Mouse (Mus musculus) CH12.LX (cell line): ENCODE results near the gene Ints4. TPM values are rescaled to one million over a fixed set of nuclear protein-coding genes. Genes with fewer than 3 reads are reported as not detected.

Experiments used
- DNase-seq: peaks from one replicate; pipeline ENCODE4 v3.0.0-alpha.2; 2013; ENCODE audit errors: extremely low read depth
- H3K27ac ChIP-seq: 2 replicates; pipeline ENCODE4 v1.5.1; 2012; ENCODE audit warnings: low read depth, mild to moderate bottlenecking, control low read depth, moderate library complexity; ENCODE audit not compliant: insufficient read depth
- H3K27me3 ChIP-seq: replicated peaks from 2 replicates; pipeline ENCODE3; 2012; ENCODE audit warnings: inconsistent platforms
- H3K36me3 ChIP-seq, 2 experiments: replicated peaks in 1 of 2; 2 replicates each; pipeline versions ENCODE3 to v1.6.1; 2012; ENCODE audit warnings: inconsistent platforms in 1 of 2, low read length in 1 of 2, mild to moderate bottlenecking in 1 of 2, mixed read lengths in 1 of 2, moderate library complexity in 1 of 2; ENCODE audit not compliant: control insufficient read depth in 1 of 2, insufficient read depth in 1 of 2
- H3K4me1 ChIP-seq, 2 experiments: 2 replicates each; pipeline ENCODE4 v1.6.1; 2012; ENCODE audit warnings: inconsistent platforms in 1 of 2, moderate library complexity in 1 of 2; ENCODE audit not compliant: insufficient read depth in 2 of 2, control insufficient read depth in 1 of 2
- H3K4me2 ChIP-seq: 2 replicates; pipeline ENCODE4 v1.6.1; 2012; ENCODE audit warnings: low read depth, mild to moderate bottlenecking, control low read depth; ENCODE audit not compliant: poor library complexity, insufficient read depth, severe bottlenecking
- H3K4me3 ChIP-seq, 3 experiments: fragments of 150-350 bp in 1 of 3; sonication (generic) in 1 of 3; replicated peaks in 1 of 3; 2 replicates each; pipeline versions ENCODE3 to v1.5.1; 2011 to 2012; ENCODE audit warnings: low read depth in 2 of 3, low read length in 2 of 3, mild to moderate bottlenecking in 2 of 3, moderate library complexity in 2 of 3, control low read depth in 1 of 3, improper control_type of control experiment in 1 of 3, inconsistent platforms in 1 of 3, mixed read lengths in 1 of 3; ENCODE audit not compliant: poor library complexity in 1 of 3
- H3K79me2 ChIP-seq: replicated peaks from 2 replicates; pipeline ENCODE4 v1.6.1; 2012; ENCODE audit warnings: mild to moderate bottlenecking, moderate library complexity; ENCODE audit not compliant: control insufficient read depth, poor library complexity, insufficient read depth, severe bottlenecking; ENCODE audit errors: extremely low read depth
- H3K9ac ChIP-seq: 2 replicates; pipeline ENCODE4 v1.6.1; 2012; ENCODE audit warnings: low read depth, mild to moderate bottlenecking, control low read depth, moderate library complexity; ENCODE audit not compliant: insufficient read depth
- H3K9me3 ChIP-seq: replicated peaks from 2 replicates; pipeline ENCODE3; 2012; ENCODE audit warnings: low read length, inconsistent platforms, mixed read lengths
- CHD1 ChIP-seq: IDR thresholded peaks from 2 replicates; pipeline ENCODE4 v1.6.1; 2012; ENCODE audit warnings: low read depth, low read length, improper control_type of control experiment, inconsistent platforms
- CHD2 ChIP-seq: IDR thresholded peaks from 2 replicates; pipeline ENCODE4 v1.6.1; 2011; ENCODE audit warnings: low read length, improper control_type of control experiment
- EP300 ChIP-seq: IDR thresholded peaks from 2 replicates; pipeline ENCODE4 v1.6.1; 2011; ENCODE audit warnings: low read length, improper control_type of control experiment
- GABPA ChIP-seq: IDR thresholded peaks from 2 replicates; pipeline ENCODE4 v1.6.1; 2012; ENCODE audit warnings: low read depth, low read length, improper control_type of control experiment, inconsistent platforms; ENCODE audit not compliant: insufficient replicate concordance
- IRF4 ChIP-seq: IDR thresholded peaks from 2 replicates; pipeline ENCODE4 v1.6.1; 2014; ENCODE audit warnings: low read depth, mild to moderate bottlenecking, inconsistent platforms, low read length, improper control_type of control experiment
- JUN ChIP-seq: IDR thresholded peaks from 2 replicates; pipeline ENCODE4 v1.6.1; 2011; ENCODE audit warnings: low read depth, mild to moderate bottlenecking, low read length, improper control_type of control experiment, moderate library complexity; ENCODE audit not compliant: insufficient read depth
- JUND ChIP-seq: conservative IDR thresholded peaks from 2 replicates; pipeline ENCODE4 v1.6.1; 2011; ENCODE audit warnings: low read depth, low read length, improper control_type of control experiment
- MEF2A ChIP-seq: IDR thresholded peaks from 2 replicates; pipeline ENCODE4 v1.6.1; 2014; ENCODE audit warnings: low read depth, mild to moderate bottlenecking, inconsistent platforms, low read length, improper control_type of control experiment, borderline replicate concordance
- MXI1 ChIP-seq: IDR thresholded peaks from 2 replicates; pipeline ENCODE4 v1.6.1; 2011; ENCODE audit warnings: mild to moderate bottlenecking, low read depth, low read length, improper control_type of control experiment
- NRF1 ChIP-seq: IDR thresholded peaks from 2 replicates; pipeline ENCODE4 v1.6.1; 2014; ENCODE audit warnings: low read depth, mild to moderate bottlenecking, inconsistent platforms, low read length, improper control_type of control experiment, moderate library complexity
- PAX5 ChIP-seq: IDR thresholded peaks from 2 replicates; pipeline ENCODE4 v1.6.1; 2012; ENCODE audit warnings: low read length, inconsistent platforms, mixed read lengths
- RCOR1 ChIP-seq: conservative IDR thresholded peaks from 2 replicates; pipeline ENCODE4 v1.6.1; 2012; ENCODE audit warnings: low read depth, mild to moderate bottlenecking, inconsistent platforms, low read length, improper control_type of control experiment
- SIN3A ChIP-seq: IDR thresholded peaks from 2 replicates; pipeline ENCODE4 v1.6.1; 2012; ENCODE audit warnings: low read length, improper control_type of control experiment, inconsistent platforms
- SMC3 ChIP-seq: IDR thresholded peaks from 2 replicates; pipeline ENCODE4 v1.6.1; 2011; ENCODE audit warnings: low read depth, low read length, improper control_type of control experiment
- TCF12 ChIP-seq: IDR thresholded peaks from 2 replicates; pipeline ENCODE4 v1.6.1; 2014; ENCODE audit warnings: low read depth, mild to moderate bottlenecking, inconsistent platforms, low read length, improper control_type of control experiment
- USF1 ChIP-seq: IDR thresholded peaks from 2 replicates; pipeline ENCODE4 v1.6.1; 2014; ENCODE audit warnings: low read depth, mild to moderate bottlenecking, inconsistent platforms, low read length, improper control_type of control experiment
- ZNF384 ChIP-seq: IDR thresholded peaks from 2 replicates; pipeline ENCODE4 v1.6.1; 2012; ENCODE audit warnings: low read depth, low read length, improper control_type of control experiment, inconsistent platforms
- dilution Hi-C: fragments of 300-500 bp; cut with MboI; formaldehyde crosslinking; loops from 2 replicates; pipeline ENCODE4 v1.14.3; 2020; ENCODE audit warnings: low sequenced_read_pairs; ENCODE audit not compliant: extremely low pct_unique_long_range_greater_than_20kb, extremely low pct_ligation_motif_present
- in situ Hi-C: fragments of 300-500 bp; cut with MboI; formaldehyde crosslinking; loops from 3 replicates; pipeline ENCODE4 v1.14.3; 2019; ENCODE audit warnings: low sequenced_read_pairs, low pct_ligation_motif_present, low pct_unique_long_range_greater_than_20kb, mixed read lengths
- polyA plus RNA-seq: library from polyadenylated mRNA; unstranded; fragments of >175 nt; gene quantifications from 2 replicates; pipeline ENCODE4 v1.2.1, GENCODE M21; 2012; ENCODE audit warnings: low read depth; ENCODE audit not compliant: insufficient read length
- total RNA-seq, 2 experiments: library from RNA; depleted of rRNA; stranded (reverse); fragments of 300-350 nt in 1 of 2; fragments of >200 nt in 1 of 2; gene quantifications; 2 replicates each; pipeline ENCODE4 v1.2.3; 2012 to 2014

Ints4 gene
- total and polyA plus RNA-seq, 3 experiments = 46.6 to 77.2 (median 67.9) TPM

- in situ Hi-C loops (no loop called here), dilution Hi-C loops (no loop called here)
- Histone ChIP-seq H3K9ac (no peak overlapping the region), H3K4me1 (peaks cover 0 to 5% of the 10 kb centered on the region in 2 experiments; a peak in 1 of 4 replicates), H3K4me3 (no peak overlapping the region), H3K36me3 (peaks cover 15 to 44% of the 10 kb centered on the region in 2 experiments), H3K79me2 (no peaks in the 10 kb centered on the region), H3K4me2 (no peak overlapping the region), H3K9me3 (no peaks in the 10 kb centered on the region), H3K27ac (no peak overlapping the region), H3K27me3 (no peaks in the 10 kb centered on the region)
- no peak for DNase-seq
- TF ChIP-seq JUN (no peak), JUND (no peak), SMC3 (no peak), IRF4 (no peak), NRF1 (no peak), SIN3A (no peak), CHD1 (no peak), GABPA (no peak), USF1 (no peak), RCOR1 (no peak), TCF12 (no peak), PAX5 (no peak), ZNF384 (no peak)
- TF ChIP-seq, all 38 proteins: peak for 0
Observed at GRCm38 (mm10) chr7:97495052-97495451, 14.3 kb downstream of the Ints4 start.

GRCm38 (mm10) chr7:97500555-97501209 lies 19.9 kb downstream of the Ints4 start:
- TF ChIP-seq SMC3 (no peak), SIN3A (no peak), MXI1 (no peak), TCF12 (no peak), MEF2A (no peak), CHD2 (no peak), EP300 (no peak)
- dilution Hi-C loops = no loop called here
- Histone ChIP-seq H3K9me3 (no peaks in the 10 kb centered on the region), H3K27ac (no peak overlapping the region), H3K4me1 (no peaks in the 10 kb centered on the region), H3K4me3 (no peak overlapping the region), H3K36me3 (peaks cover 22 to 45% of the 10 kb centered on the region in 2 experiments), H3K27me3 (no peaks in the 10 kb centered on the region), H3K4me2 (no peak overlapping the region), H3K9ac (no peak overlapping the region), H3K79me2 (no peaks in the 10 kb centered on the region)
- in situ Hi-C loops = no loop called here
- DNase-seq = no peak
